Mouse (Mus musculus): Measurements from ENCODE around the gene 4931409K22Rik. TPM values are rescaled to one million over a fixed set of nuclear protein-coding genes. Genes with fewer than 3 reads are reported as not detected.

4931409K22Rik gene
- total RNA-seq, 1 experiment = 0.13 TPM

GRCm38 (mm10) chr5:24597901-24598569 is 41.4 kb upstream of the 4931409K22Rik start:
- Histone ChIP-seq H3K36me3 (ENCODE audit: control insufficient read depth, insufficient read depth, low read length, poor library complexity, severe bottlenecking) (no peaks in the 10 kb centered on the region), H3K9me3 (ENCODE audit: control insufficient read depth, insufficient read depth, low read depth, low read length) (no peaks in the 10 kb centered on the region), H3K9ac (ENCODE audit: insufficient read depth, low read depth, low read length, poor library complexity, severe bottlenecking) (peak overlapping the region; percentile 55), H3K4me3 (ENCODE audit: insufficient read depth in 1 of 2, low read depth in 1 of 2, low read length in 2 of 2, poor library complexity in 1 of 2, severe bottlenecking in 1 of 2) (peak overlapping the region; percentile 60 to 66), H3K4me1 (ENCODE audit: control insufficient read depth in 2 of 2, insufficient read depth in 2 of 2, low read length in 2 of 2, poor library complexity in 1 of 2) (peaks cover 4 to 13% of the 10 kb centered on the region in 2 experiments; a peak in 3 of 4 replicates), H3K27ac (ENCODE audit: insufficient read depth, low read depth, low read length, poor library complexity, severe bottlenecking) (no peak overlapping the region)
- DNase-seq (ENCODE audit: low read depth, low spot score) = no peak
- no peak for TF ChIP-seq MAFK (IDR thresholded peaks at IDR 0.05; ENCODE audit: insufficient read depth, low read depth, low read length)
- no peak for TF ChIP-seq HCFC1 (IDR thresholded peaks at IDR 0.05; ENCODE audit: borderline replicate concordance, insufficient read depth, low read length)
- TF ChIP-seq ZC3H11A (IDR thresholded peaks at IDR 0.05; ENCODE audit: borderline replicate concordance, low read depth, low read length) = no peak
- TF ChIP-seq CHD2 (IDR thresholded peaks at IDR 0.05; ENCODE audit: low read depth, low read length) = no peak
- no peak for TF ChIP-seq ZNF384 (IDR thresholded peaks at IDR 0.05; ENCODE audit: low read depth, low read length)
- in situ Hi-C loops (cut with MboI; ENCODE audit: low sequenced_read_pairs in 2 of 2, unreplicated experiment in 2 of 2) = no loop called here

GRCm38 (mm10) chr5:24597221-24597728 is 40.7 kb upstream of the 4931409K22Rik start:
- Histone ChIP-seq H3K9ac (ENCODE audit: insufficient read depth, low read depth, low read length, poor library complexity, severe bottlenecking) (no peak overlapping the region), H3K27ac (ENCODE audit: insufficient read depth, low read depth, low read length, poor library complexity, severe bottlenecking) (no peak overlapping the region), H3K36me3 (ENCODE audit: control insufficient read depth, insufficient read depth, low read length, poor library complexity, severe bottlenecking) (no peaks in the 10 kb centered on the region), H3K4me3 (ENCODE audit: insufficient read depth in 1 of 2, low read depth in 1 of 2, low read length in 2 of 2, poor library complexity in 1 of 2, severe bottlenecking in 1 of 2) (no peak overlapping the region), H3K4me1 (ENCODE audit: control insufficient read depth in 2 of 2, insufficient read depth in 2 of 2, low read length in 2 of 2, poor library complexity in 1 of 2) (peaks cover 4 to 17% of the 10 kb centered on the region in 2 experiments; a peak in 3 of 4 replicates), H3K9me3 (ENCODE audit: control insufficient read depth, insufficient read depth, low read depth, low read length) (no peaks in the 10 kb centered on the region)
- TF ChIP-seq CHD2 (IDR thresholded peaks at IDR 0.05; ENCODE audit: low read depth, low read length) (no peak), ZNF384 (IDR thresholded peaks at IDR 0.05; ENCODE audit: low read depth, low read length) (peak; percentile 97), ZC3H11A (IDR thresholded peaks at IDR 0.05; ENCODE audit: borderline replicate concordance, low read depth, low read length) (peak; percentile 58; the same call in 1 of the 2 replicates), MAFK (IDR thresholded peaks at IDR 0.05; ENCODE audit: insufficient read depth, low read depth, low read length) (0 out of 2 replicates have a peak, but pooled peaks have one; percentile 21), HCFC1 (IDR thresholded peaks at IDR 0.05; ENCODE audit: borderline replicate concordance, insufficient read depth, low read length) (no peak)
- in situ Hi-C loops (cut with MboI; ENCODE audit: low sequenced_read_pairs in 2 of 2, unreplicated experiment in 2 of 2) = no loop called here
- DNase-seq (ENCODE audit: low read depth, low spot score) = peak; percentile 82

- in situ Hi-C loops (cut with MboI; ENCODE audit: low sequenced_read_pairs in 2 of 2, unreplicated experiment in 2 of 2) = no loop called here
- Histone ChIP-seq H3K9ac (ENCODE audit: insufficient read depth, low read depth, low read length, poor library complexity, severe bottlenecking) (no peak overlapping the region), H3K4me1 (ENCODE audit: control insufficient read depth in 2 of 2, insufficient read depth in 2 of 2, low read length in 2 of 2, poor library complexity in 1 of 2) (peaks cover 4 to 18% of the 10 kb centered on the region in 2 experiments; a peak in 3 of 4 replicates), H3K36me3 (ENCODE audit: control insufficient read depth, insufficient read depth, low read length, poor library complexity, severe bottlenecking) (no peaks in the 10 kb centered on the region), H3K27ac (ENCODE audit: insufficient read depth, low read depth, low read length, poor library complexity, severe bottlenecking) (no peak overlapping the region), H3K9me3 (ENCODE audit: control insufficient read depth, insufficient read depth, low read depth, low read length) (no peaks in the 10 kb centered on the region), H3K4me3 (ENCODE audit: insufficient read depth in 1 of 2, low read depth in 1 of 2, low read length in 2 of 2, poor library complexity in 1 of 2, severe bottlenecking in 1 of 2) (no peak overlapping the region)
- no peak for DNase-seq (ENCODE audit: low read depth, low spot score)
- TF ChIP-seq ZNF384 (IDR thresholded peaks at IDR 0.05; ENCODE audit: low read depth, low read length) = no peak
- no peak for TF ChIP-seq CHD2 (IDR thresholded peaks at IDR 0.05; ENCODE audit: low read depth, low read length)
- no peak for TF ChIP-seq ZC3H11A (IDR thresholded peaks at IDR 0.05; ENCODE audit: borderline replicate concordance, low read depth, low read length)
- TF ChIP-seq MAFK (IDR thresholded peaks at IDR 0.05; ENCODE audit: insufficient read depth, low read depth, low read length) = no peak
Observed at GRCm38 (mm10) chr5:24596519-24597171, 40.0 kb upstream of the 4931409K22Rik start.

GRCm38 (mm10) chr5:24595786-24596380 is 39.3 kb upstream of the 4931409K22Rik start:
- no peak for TF ChIP-seq ZC3H11A (IDR thresholded peaks at IDR 0.05; ENCODE audit: borderline replicate concordance, low read depth, low read length)
- no peak for TF ChIP-seq CHD2 (IDR thresholded peaks at IDR 0.05; ENCODE audit: low read depth, low read length)
- no peak for TF ChIP-seq ZNF384 (IDR thresholded peaks at IDR 0.05; ENCODE audit: low read depth, low read length)
- TF ChIP-seq HCFC1 (IDR thresholded peaks at IDR 0.05; ENCODE audit: borderline replicate concordance, insufficient read depth, low read length) = no peak
- TF ChIP-seq MAFK (IDR thresholded peaks at IDR 0.05; ENCODE audit: insufficient read depth, low read depth, low read length) = no peak
- no peaks in the 10 kb centered on the region for H3K36me3 ChIP-seq (ENCODE audit: control insufficient read depth, insufficient read depth, low read length, poor library complexity, severe bottlenecking)
- no peak overlapping the region for H3K9ac ChIP-seq (ENCODE audit: insufficient read depth, low read depth, low read length, poor library complexity, severe bottlenecking)
- DNase-seq (ENCODE audit: low read depth, low spot score) = no peak
- H3K27ac ChIP-seq (ENCODE audit: insufficient read depth, low read depth, low read length, poor library complexity, severe bottlenecking) = no peak overlapping the region
- H3K9me3 ChIP-seq (ENCODE audit: control insufficient read depth, insufficient read depth, low read depth, low read length) = no peaks in the 10 kb centered on the region
- H3K4me3 ChIP-seq (ENCODE audit: insufficient read depth in 1 of 2, low read depth in 1 of 2, low read length in 2 of 2, poor library complexity in 1 of 2, severe bottlenecking in 1 of 2) = no peak overlapping the region
- in situ Hi-C loops (cut with MboI; ENCODE audit: low sequenced_read_pairs in 2 of 2, unreplicated experiment in 2 of 2) = no loop called here
- H3K4me1 ChIP-seq (ENCODE audit: control insufficient read depth in 2 of 2, insufficient read depth in 2 of 2, low read length in 2 of 2, poor library complexity in 1 of 2) = peaks cover 6 to 23% of the 10 kb centered on the region in 2 experiments; a peak in 3 of 4 replicates
